Mouse (Mus musculus) adrenal gland, postnatal 4 days (tissue): ENCODE data around the gene Sept9. TPM values are rescaled to one million over a fixed set of nuclear protein-coding genes. Genes with fewer than 3 reads are reported as not detected.
A peak's percentile ranks its signal among the peaks of the same experiment; 100 is the strongest.
"Not testable (repeated sequence)": the region's sequence is repeated elsewhere in the genome, so short reads cannot be mapped to it uniquely, and the experiment has no call there.

Source experiments
- DNase-seq, 2 experiments: peaks; one replicate each; pipeline ENCODE4 v3.0.0; 2021 to 2022; ENCODE audit warnings: low spot score in 2 of 2, mixed read lengths in 2 of 2
- total RNA-seq, 2 experiments: library from RNA; stranded (reverse); gene quantifications; 2 replicates each; pipeline ENCODE4 v1.2.3; 2021

Gene Sept9
- total RNA-seq, 2 experiments from 2014 or later: 158 to 171 TPM

- no peak for DNase-seq
Observed at GRCm38 (mm10) chr11:117322730-117323579, 123.5 kb downstream of the Sept9 start.

GRCm38 (mm10) chr11:117323976-117324574 is 124.6 kb downstream of the Sept9 start:
- no peak for DNase-seq

GRCm38 (mm10) chr11:117324718-117325117 is 125.3 kb downstream of the Sept9 start:
- not testable (repeated sequence) for DNase-seq

- DNase-seq: no peak
Observed at GRCm38 (mm10) chr11:117325131-117325467, 125.6 kb downstream of the Sept9 start.

- DNase-seq: no peak
Observed at GRCm38 (mm10) chr11:117325468-117326139, 126.1 kb downstream of the Sept9 start.

- DNase-seq: no peak
Observed at GRCm38 (mm10) chr11:117326140-117326725, 126.8 kb downstream of the Sept9 start.

- DNase-seq: no peak
Observed at GRCm38 (mm10) chr11:117326867-117327600, 127.6 kb downstream of the Sept9 start.

- DNase-seq: no peak
Observed at GRCm38 (mm10) chr11:117327633-117328032, 128.2 kb downstream of the Sept9 start.

GRCm38 (mm10) chr11:117330076-117330950 is 130.9 kb downstream of the Sept9 start:
- DNase-seq: no peak

GRCm38 (mm10) chr11:117330951-117331254 is 131.4 kb downstream of the Sept9 start:
- no peak for DNase-seq

GRCm38 (mm10) chr11:117331361-117332241 is 132.1 kb downstream of the Sept9 start:
- DNase-seq: no peak

- peak in 1 of 2 experiments; percentile 67 for DNase-seq
Observed at GRCm38 (mm10) chr11:117332242-117333149, 133.0 kb downstream of the Sept9 start.

- DNase-seq: no peak
Observed at GRCm38 (mm10) chr11:117333150-117333715, 133.8 kb downstream of the Sept9 start.

GRCm38 (mm10) chr11:117334101-117334500 is 134.6 kb downstream of the Sept9 start:
- no peak for DNase-seq

- no peak for DNase-seq
Observed at GRCm38 (mm10) chr11:117335146-117335545, 135.7 kb downstream of the Sept9 start.

- DNase-seq: no peak
Observed at GRCm38 (mm10) chr11:117336081-117336788, 136.8 kb downstream of the Sept9 start.

- DNase-seq: no peak
Observed at GRCm38 (mm10) chr11:117337749-117338148, 138.3 kb downstream of the Sept9 start.
